Mouse (Mus musculus): ENCODE results near the gene Cnot11.

Cnot11 gene

GRCm38 (mm10) chr1:39534831-39535230, at the start of gene Cnot11:
TSS of gene Cnot11 (plus strand) at chr1:39534992.
- DNase-seq: peak in 1 of 2 experiments; percentile 30

- no peak for DNase-seq
These were observed 47.4 kb upstream of the Cnot11 start for GRCm38 (mm10) chr1:39487370-39487769.

- DNase-seq: no peak
These were observed 41.6 kb upstream of the Cnot11 start for GRCm38 (mm10) chr1:39493165-39493564.

- DNase-seq: no peak
These were observed 41.1 kb upstream of the Cnot11 start for GRCm38 (mm10) chr1:39493664-39494063.

GRCm38 (mm10) chr1:39496995-39497394, 37.8 kb upstream of the Cnot11 start:
- DNase-seq: no peak

GRCm38 (mm10) chr1:39497748-39498147, 37.0 kb upstream of the Cnot11 start:
- DNase-seq: no peak

GRCm38 (mm10) chr1:39499485-39499941, 35.3 kb upstream of the Cnot11 start:
- DNase-seq: no peak

GRCm38 (mm10) chr1:39502817-39503633, 31.8 kb upstream of the Cnot11 start:
- DNase-seq: peak in 1 of 2 experiments; percentile 30

- peak; percentile 34 to 43 for DNase-seq
These were observed 30.5 kb upstream of the Cnot11 start for GRCm38 (mm10) chr1:39504261-39504660.

GRCm38 (mm10) chr1:39505600-39505999, 29.2 kb upstream of the Cnot11 start:
- DNase-seq: no peak

- no peak for DNase-seq
These were observed 23.0 kb upstream of the Cnot11 start for GRCm38 (mm10) chr1:39511775-39512174.

- no peak for DNase-seq
These were observed 22.6 kb upstream of the Cnot11 start for GRCm38 (mm10) chr1:39512183-39512582.

- DNase-seq: peak; percentile 82 to 84
These were observed 19.3 kb upstream of the Cnot11 start for GRCm38 (mm10) chr1:39515303-39515991.

GRCm38 (mm10) chr1:39521326-39521725, 13.5 kb upstream of the Cnot11 start:
- DNase-seq: no peak

GRCm38 (mm10) chr1:39522519-39522918, 12.3 kb upstream of the Cnot11 start:
- peak; percentile 70 to 77 for DNase-seq

GRCm38 (mm10) chr1:39525763-39526162, 9.0 kb upstream of the Cnot11 start:
- DNase-seq: no peak

- no peak for DNase-seq
These were observed 8.2 kb upstream of the Cnot11 start for GRCm38 (mm10) chr1:39526371-39527167.

GRCm38 (mm10) chr1:39527432-39527831, 7.4 kb upstream of the Cnot11 start:
- peak; percentile 76 to 91 for DNase-seq

GRCm38 (mm10) chr1:39528319-39528718, 6.5 kb upstream of the Cnot11 start:
- no peak for DNase-seq

GRCm38 (mm10) chr1:39530258-39530943, 4.4 kb upstream of the Cnot11 start:
- DNase-seq: peak; percentile 90 to 95

- no peak for DNase-seq
These were observed 3.8 kb upstream of the Cnot11 start for GRCm38 (mm10) chr1:39531036-39531435.

- no peak for DNase-seq
These were observed 875 bp upstream of the Cnot11 start for GRCm38 (mm10) chr1:39533917-39534316.
